8 mouse cellular contexts compared by ENCODE assay signal in the genomic region with DNA sequence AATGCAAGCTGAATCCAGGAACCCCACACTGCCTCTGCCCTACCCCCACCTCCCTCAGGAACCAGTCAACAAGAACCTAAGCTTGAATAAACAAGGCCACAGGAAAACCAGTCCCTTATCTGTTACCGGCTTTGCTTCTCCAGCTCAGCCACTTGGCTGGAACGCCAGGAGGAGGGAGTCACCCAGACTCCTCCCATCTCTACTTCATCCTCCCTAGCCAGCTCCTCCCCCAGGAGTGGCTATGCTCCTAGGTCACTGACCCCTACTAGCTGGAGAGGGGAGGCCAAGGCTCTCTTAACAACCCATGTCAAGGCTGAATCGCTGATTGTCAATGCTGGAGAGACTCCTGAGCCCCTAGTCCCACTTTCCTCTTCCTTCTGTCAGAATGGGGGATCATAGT. TPM values are rescaled to one million over a fixed set of nuclear protein-coding genes. Genes with fewer than 3 reads are reported as not detected.
DNase-seq lines count a peak whose midpoint lies in the region; ATAC-seq lines count a peak whose summit lies in the region.

No protein-coding gene starts in this region.

- H3K4me2 ChIP-seq in midbrain, embryonic 12.5 days (replicated peaks): no peak overlapping the region
- H3K4me2 ChIP-seq in midbrain, embryonic 15.5 days: no peak overlapping the region
- no peak overlapping the region for H3K4me2 ChIP-seq in hindbrain, embryonic 12.5 days (replicated peaks)
- peak overlapping the region; percentile 42 for H3K4me2 ChIP-seq in liver, embryonic 11.5 days

- no peaks in the 10 kb centered on the region for H3K36me3 ChIP-seq in midbrain, embryonic 12.5 days
- no peaks in the 10 kb centered on the region for H3K36me3 ChIP-seq in midbrain, embryonic 15.5 days (replicated peaks)
- no peaks in the 10 kb centered on the region for H3K36me3 ChIP-seq in hindbrain, embryonic 12.5 days
- no peaks in the 10 kb centered on the region for H3K36me3 ChIP-seq in liver, embryonic 11.5 days (ENCODE audit: control insufficient read depth, insufficient read depth, low read length)

- H3K9ac ChIP-seq in midbrain, embryonic 12.5 days (replicated peaks): no peak overlapping the region
- no peak overlapping the region for H3K9ac ChIP-seq in midbrain, embryonic 15.5 days
- no peak overlapping the region for H3K9ac ChIP-seq in hindbrain, embryonic 12.5 days
- H3K9ac ChIP-seq in liver, embryonic 11.5 days (ENCODE audit: low read depth, low read length): peak overlapping the region; percentile 51

- 7% methylated on average over 3 of the region's 3 CpGs for WGBS in midbrain, embryonic 12.5 days
- 15% methylated on average over 3 of the region's 3 CpGs for WGBS in midbrain, embryonic 15.5 days
- 12% methylated on average over 3 of the region's 3 CpGs for WGBS in hindbrain, embryonic 12.5 days
- 2% methylated on average over 3 of the region's 3 CpGs for WGBS in liver, embryonic 11.5 days

- H3K4me1 ChIP-seq in midbrain, embryonic 12.5 days: peaks cover 10% of the 10 kb centered on the region
- no peaks in the 10 kb centered on the region for H3K4me1 ChIP-seq in midbrain, embryonic 15.5 days
- peaks cover 13% of the 10 kb centered on the region; the same call in 1 of the 2 replicates for H3K4me1 ChIP-seq in hindbrain, embryonic 12.5 days
- peaks cover 47% of the 10 kb centered on the region for H3K4me1 ChIP-seq in liver, embryonic 11.5 days (replicated peaks; ENCODE audit: control insufficient read depth, insufficient read depth, low read length)

- no peak for ATAC-seq in midbrain, embryonic 12.5 days (ENCODE audit: low FRiP score, low read depth)
- ATAC-seq in midbrain, embryonic 15.5 days (replicated peaks): no peak
- peak; percentile 91 for ATAC-seq in erythroblast, adult 5-6 weeks (replicated peaks; ENCODE audit: low FRiP score, poor library complexity, severe bottlenecking)
- ATAC-seq in hindbrain, embryonic 12.5 days (ENCODE audit: low FRiP score): no peak
- peak; percentile 84 for ATAC-seq in liver, embryonic 11.5 days (replicated peaks; ENCODE audit: low FRiP score)
- no peak for ATAC-seq in inflammation-experienced regulatory T-cells, adult 6 months

- no peaks in the 10 kb centered on the region for H3K9me3 ChIP-seq in midbrain, embryonic 12.5 days
- no peaks in the 10 kb centered on the region for H3K9me3 ChIP-seq in midbrain, embryonic 15.5 days
- no peaks in the 10 kb centered on the region for H3K9me3 ChIP-seq in hindbrain, embryonic 12.5 days (replicated peaks)
- H3K9me3 ChIP-seq in liver, embryonic 11.5 days (ENCODE audit: control insufficient read depth, low read length): no peaks in the 10 kb centered on the region

- no peak overlapping the region for H3K4me3 ChIP-seq in midbrain, embryonic 12.5 days
- H3K4me3 ChIP-seq in midbrain, embryonic 15.5 days: no peak overlapping the region
- no peak overlapping the region for H3K4me3 ChIP-seq in hindbrain, embryonic 12.5 days
- H3K4me3 ChIP-seq in liver, embryonic 11.5 days (ENCODE audit: low read depth, low read length): no peak overlapping the region

- peak; percentile 62 for DNase-seq in liver, embryonic 11.5 days (ENCODE audit: low spot score)
- DNase-seq in spleen, postnatal 10 days (ENCODE audit: low spot score in 2 of 2): peak; percentile 63 to 74
- DNase-seq in thymus, adult 18-20 months: no peak

- no peaks in the 10 kb centered on the region for H3K27me3 ChIP-seq in midbrain, embryonic 12.5 days
- H3K27me3 ChIP-seq in midbrain, embryonic 15.5 days (replicated peaks): no peaks in the 10 kb centered on the region
- H3K27me3 ChIP-seq in hindbrain, embryonic 12.5 days: no peaks in the 10 kb centered on the region
- H3K27me3 ChIP-seq in liver, embryonic 11.5 days (replicated peaks; ENCODE audit: control insufficient read depth, insufficient read depth, low read length): no peaks in the 10 kb centered on the region

- H3K27ac ChIP-seq in midbrain, embryonic 12.5 days (replicated peaks): 0 out of 2 replicates have a peak overlapping the region, but pooled peaks have one; percentile 11
- H3K27ac ChIP-seq in midbrain, embryonic 15.5 days: no peak overlapping the region
- H3K27ac ChIP-seq in hindbrain, embryonic 12.5 days: peak overlapping the region; percentile 30; the same call in 1 of the 2 replicates
- H3K27ac ChIP-seq in liver, embryonic 11.5 days (ENCODE audit: low read depth, low read length): peak overlapping the region; percentile 85

RNA-seq across cellular contexts. Expression of a gene that starts 28.9 kb away (rescaled TPM):
- polyA plus RNA-seq in midbrain, embryonic 12.5 days (2016; fragmentation: Nextera tagmentation; extraction: Ambion mirVana): 91.2 and 98.0 TPM in 2 replicates
- 37.1 and 41.4 TPM in 2 replicates for polyA plus RNA-seq in midbrain, embryonic 15.5 days (2015; fragmentation: Nextera tagmentation; extraction: Ambion mirVana)
- total RNA-seq in erythroblast, adult 5-6 weeks (2015; ENCODE audit: low replicate concordance): 8.8 and 12.7 TPM in 2 replicates
- total RNA-seq in erythroblast, adult 5-6 weeks (2017; ENCODE audit: low replicate concordance): 4.0 and 4.3 TPM in 2 replicates
- polyA plus RNA-seq in hindbrain, embryonic 12.5 days (2016; fragmentation: Nextera tagmentation; extraction: Ambion mirVana): 87.2 and 92.3 TPM in 2 replicates
- 69.6 and 72.7 TPM in 2 replicates for polyA plus RNA-seq in liver, embryonic 11.5 days (2014; fragmentation: Nextera tagmentation; extraction: Ambion mirVana)
- polyA plus RNA-seq in inflammation-experienced regulatory T-cells, adult 6 months (2017; shearing (Covaris generic)): 100 to 1,000 TPM; 109 to 177 (median 123) TPM

Comparison
In these comparisons a context has a peak if more than half of its experiments do, and no peak if none do; other contexts are left out.
1. ATAC-seq: peak in erythroblast, adult 5-6 weeks (single experiment) and liver, embryonic 11.5 days (single experiment); none in midbrain, embryonic 12.5 days (single experiment), midbrain, embryonic 15.5 days (single experiment), hindbrain, embryonic 12.5 days (single experiment) and inflammation-experienced regulatory T-cells, adult 6 months (single experiment).
2. DNase-seq: peak in liver, embryonic 11.5 days (single experiment) and spleen, postnatal 10 days (2 of 2); none in thymus, adult 18-20 months (0 of 2).